Mouse (Mus musculus) kidney, adult 2 months (tissue): ENCODE data around the gene Rtl1.

Experiments used
- CTCF ChIP-seq: fragments of 200-500 bp; conservative IDR thresholded peaks from 2 replicates; pipeline ENCODE4 v1.5.1; 2011; ENCODE audit warnings: low read depth, mild to moderate bottlenecking, control low read depth, low read length, moderate library complexity, mixed read lengths; ENCODE audit not compliant: insufficient read depth, insufficient read length
- POLR2A ChIP-seq: fragments of 200-500 bp; IDR thresholded peaks from one replicate; pipeline ENCODE4 v1.6.1; 2011; ENCODE audit warnings: low read depth, low read length, control low read depth

GRCm38 (mm10) chr12:109540739-109541539, 59.2 kb downstream of the Rtl1 start:
- TF ChIP-seq POLR2A (no peak), CTCF (no peak)
